Mouse (Mus musculus) megakaryocyte progenitor cell, adult 5-6 weeks (primary cell): ENCODE data around the gene Adgrl4. TPM values are rescaled to one million over a fixed set of nuclear protein-coding genes. Genes with fewer than 3 reads are reported as not detected.

Experiments
- ATAC-seq: replicated peaks from 2 replicates; pipeline ENCODE4 v1.8.0; 2016; ENCODE audit warnings: mild to moderate bottlenecking, moderate TSS enrichment, inconsistent platforms; ENCODE audit not compliant: poor library complexity
- total RNA-seq, 2 experiments: library from RNA; stranded (forward) in 1 of 2; stranded (reverse) in 1 of 2; fragments of 157-497, 149-512 nt in 1 of 2; fragments of 200-1000 nt in 1 of 2; gene quantifications; 2 replicates each; pipeline versions ENCODE4 v1.2.3 to v1.2.4; 2015 to 2017

The Adgrl4 gene
- total RNA-seq, 2 experiments from 2014 or later, result 133 to 236 TPM

DNA sequence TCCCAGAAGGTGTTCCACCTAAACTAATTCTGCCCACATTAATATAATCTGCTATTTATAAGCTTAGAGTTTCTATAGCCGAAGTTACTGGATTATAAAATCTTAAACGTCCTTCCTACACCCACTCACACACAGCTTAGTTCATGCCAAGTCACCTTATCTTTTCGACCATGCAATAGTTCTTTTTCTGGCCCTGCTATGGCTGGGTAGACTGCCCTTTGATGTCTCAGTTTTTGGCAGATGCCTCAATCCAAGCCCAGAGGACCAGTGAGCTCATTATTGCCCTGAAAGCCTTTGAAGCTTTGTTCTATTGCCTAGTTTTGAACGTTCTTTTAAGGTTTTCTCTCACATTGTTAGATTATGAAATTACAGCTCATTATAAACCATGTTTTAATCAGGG is 27.5 kb downstream of the Adgrl4 start:
- ATAC-seq, result peak; percentile 75

DNA sequence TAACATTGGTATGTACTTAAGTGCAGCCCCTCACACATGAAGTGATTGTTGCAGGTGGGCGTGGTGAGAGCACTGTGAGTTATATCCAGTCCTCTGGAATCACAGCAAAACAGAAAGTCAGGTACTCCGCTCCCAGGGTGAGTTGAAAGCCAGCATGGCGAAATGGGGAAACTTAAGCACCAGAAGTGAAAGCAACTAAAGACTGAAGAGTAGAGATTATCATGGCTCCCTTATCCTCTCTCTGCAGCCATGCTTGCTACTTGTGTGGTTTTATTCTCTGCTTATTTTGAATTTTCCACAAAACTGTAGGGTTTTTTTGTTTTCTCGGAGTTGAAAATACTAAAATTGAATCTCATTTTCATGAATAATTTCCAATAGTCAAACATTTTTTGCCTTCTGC is 51.2 kb downstream of the Adgrl4 start:
- ATAC-seq, result peak; percentile 52; the same call in 1 of the 2 replicates

DNA sequence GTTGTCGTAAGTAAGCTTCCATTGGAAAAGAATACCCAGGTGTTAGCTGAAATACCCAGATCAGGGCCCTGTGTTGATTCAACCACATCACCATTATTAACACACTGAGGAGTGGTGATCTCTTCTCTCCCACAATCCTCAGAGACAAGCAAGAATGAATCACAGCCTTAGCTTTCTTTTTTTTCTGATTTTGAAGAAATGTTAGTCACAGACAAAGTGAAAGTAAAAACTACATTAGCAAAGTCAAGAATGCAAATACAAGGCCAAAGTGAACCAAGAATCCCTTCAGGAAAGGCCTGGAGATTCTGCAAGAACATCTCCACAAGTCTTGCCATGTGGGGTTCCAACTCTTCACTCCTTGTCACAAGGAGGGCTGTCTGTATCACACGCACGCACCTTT is 67.9 kb downstream of the Adgrl4 start:
- no peak for ATAC-seq

DNA sequence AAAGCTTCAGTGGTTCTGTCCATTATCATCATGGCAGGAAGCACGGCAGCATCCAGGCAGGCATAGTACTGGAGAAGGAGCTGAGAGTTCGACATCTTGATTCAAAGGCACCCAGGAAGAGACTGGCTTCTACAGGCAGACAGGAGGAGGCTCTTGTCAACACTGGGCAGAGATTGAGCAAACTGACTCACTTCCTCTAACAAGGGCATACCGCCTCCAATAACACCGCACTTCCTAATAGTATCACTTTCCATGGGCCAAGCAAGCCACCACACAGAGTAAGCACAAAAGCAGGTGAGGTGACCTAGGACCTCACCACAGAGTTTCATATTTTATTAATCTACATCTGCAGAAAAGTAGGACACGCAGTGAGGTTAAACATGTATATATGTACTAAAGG is 73.5 kb downstream of the Adgrl4 start:
- peak; percentile 76 for ATAC-seq

DNA sequence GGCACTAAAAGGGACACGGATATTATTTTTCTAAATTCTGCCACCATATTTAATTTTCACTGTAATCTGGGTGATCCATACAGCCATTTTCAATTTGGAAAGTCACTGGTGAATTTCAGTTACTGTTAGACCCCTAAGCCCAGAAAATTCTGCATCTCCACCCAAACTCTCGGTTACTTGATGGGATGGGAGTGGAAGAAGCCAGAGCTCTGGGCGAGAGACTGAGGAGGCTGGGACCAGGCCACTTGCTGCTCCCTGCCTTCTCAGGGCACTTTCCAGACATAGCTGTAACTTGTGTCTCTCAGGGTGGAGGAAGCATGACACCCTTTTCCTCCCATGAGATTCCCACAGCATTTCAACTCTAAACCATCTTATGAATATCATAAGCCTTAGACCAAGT is 109.5 kb downstream of the Adgrl4 start:
- ATAC-seq, result no peak

DNA sequence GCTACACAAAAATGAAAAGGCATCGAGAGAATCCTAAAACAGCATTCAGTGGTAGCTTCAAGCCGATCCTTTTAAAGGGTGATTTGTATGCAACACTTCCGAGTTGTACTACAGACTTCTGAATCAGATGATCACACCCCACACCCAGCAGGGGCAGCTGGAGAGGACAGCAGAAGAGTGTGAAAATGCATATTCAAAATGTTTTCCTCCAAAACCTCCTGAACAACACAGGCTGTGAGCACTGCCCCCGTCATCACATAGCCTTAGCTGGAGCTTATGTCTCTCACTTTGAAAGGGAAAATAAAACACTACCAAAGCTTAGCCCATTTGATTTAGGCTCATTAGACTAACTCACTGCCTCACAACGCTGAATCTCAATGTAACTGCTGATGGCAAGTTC is 113.3 kb downstream of the Adgrl4 start:
- no peak for ATAC-seq

DNA sequence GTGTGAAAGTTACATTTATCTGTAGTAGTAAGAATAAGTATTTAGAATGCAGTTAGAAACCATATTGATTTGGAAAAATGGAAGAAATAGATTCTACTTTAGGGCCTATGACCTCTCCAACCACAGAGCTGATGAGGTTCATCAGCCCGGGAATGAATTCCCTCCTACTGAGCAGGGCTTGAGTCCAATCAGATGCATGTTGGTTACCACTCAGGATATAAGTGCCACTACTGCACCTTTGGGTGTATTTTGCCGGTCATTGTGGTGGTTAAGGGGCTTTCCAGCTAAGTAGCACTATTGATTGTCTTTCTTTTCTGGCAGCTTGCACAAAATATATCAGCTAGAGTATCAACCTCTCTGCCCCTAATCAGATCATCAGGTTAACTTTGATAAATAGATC is 118.9 kb downstream of the Adgrl4 start:
- no peak for ATAC-seq

DNA sequence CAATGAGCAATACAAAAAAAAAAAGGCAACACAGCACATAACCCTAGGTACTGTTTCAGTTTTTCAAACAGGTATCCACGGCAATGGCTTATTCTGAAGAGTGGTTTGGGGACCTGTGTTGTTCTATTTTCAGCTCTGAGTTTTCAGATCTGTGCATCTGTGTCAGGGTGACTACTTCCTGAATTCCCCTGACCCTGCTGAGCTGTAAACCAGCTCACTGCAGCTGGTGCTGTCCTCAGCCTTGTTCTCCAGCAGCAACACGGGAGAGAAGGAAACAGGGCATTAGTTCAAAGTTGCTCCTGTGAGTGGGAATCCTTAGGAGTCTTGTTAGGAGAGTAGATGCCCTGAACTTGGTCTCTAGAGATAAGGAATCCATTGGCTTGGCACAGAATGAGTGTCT is 119.4 kb downstream of the Adgrl4 start:
- ATAC-seq, result peak; percentile 39; the same call in 1 of the 2 replicates

DNA sequence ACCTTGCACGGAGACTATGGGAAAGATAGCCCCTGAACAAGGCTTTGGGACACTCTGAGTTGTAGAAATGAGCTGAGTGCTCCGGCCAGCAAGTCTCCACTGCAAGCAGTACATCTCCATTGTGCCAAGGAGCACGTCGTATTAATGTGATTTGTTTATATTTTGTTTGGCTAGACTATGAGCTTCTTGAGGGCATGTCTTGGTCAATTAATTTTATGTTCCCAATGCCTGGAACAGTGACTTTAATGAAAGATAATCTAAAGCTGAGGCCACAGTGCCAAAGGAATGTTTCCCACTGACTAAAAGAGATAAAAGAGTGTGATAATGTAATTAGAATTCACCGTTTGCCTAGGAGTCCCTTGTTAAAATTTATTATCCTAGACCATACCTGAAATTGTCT is 119.9 kb downstream of the Adgrl4 start:
- ATAC-seq, result no peak

DNA sequence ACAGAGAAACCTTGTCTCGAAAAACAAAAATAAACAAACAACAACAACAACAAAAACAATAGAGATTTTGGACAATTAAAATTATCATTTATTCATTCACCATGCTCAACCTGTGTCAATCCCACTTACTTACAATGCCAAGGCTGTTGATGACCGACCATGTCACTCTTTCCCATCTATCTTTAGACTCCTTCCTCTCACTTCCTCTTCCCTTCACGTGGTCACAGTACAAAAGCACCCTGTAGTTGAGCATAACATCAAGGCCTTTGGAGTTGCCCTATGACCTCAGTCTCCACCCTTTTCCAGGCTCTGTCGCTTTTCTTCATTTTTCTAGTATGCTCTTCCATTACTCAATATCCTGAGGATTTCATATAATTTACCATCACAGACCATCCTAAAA is 120.7 kb downstream of the Adgrl4 start:
- no peak for ATAC-seq

DNA sequence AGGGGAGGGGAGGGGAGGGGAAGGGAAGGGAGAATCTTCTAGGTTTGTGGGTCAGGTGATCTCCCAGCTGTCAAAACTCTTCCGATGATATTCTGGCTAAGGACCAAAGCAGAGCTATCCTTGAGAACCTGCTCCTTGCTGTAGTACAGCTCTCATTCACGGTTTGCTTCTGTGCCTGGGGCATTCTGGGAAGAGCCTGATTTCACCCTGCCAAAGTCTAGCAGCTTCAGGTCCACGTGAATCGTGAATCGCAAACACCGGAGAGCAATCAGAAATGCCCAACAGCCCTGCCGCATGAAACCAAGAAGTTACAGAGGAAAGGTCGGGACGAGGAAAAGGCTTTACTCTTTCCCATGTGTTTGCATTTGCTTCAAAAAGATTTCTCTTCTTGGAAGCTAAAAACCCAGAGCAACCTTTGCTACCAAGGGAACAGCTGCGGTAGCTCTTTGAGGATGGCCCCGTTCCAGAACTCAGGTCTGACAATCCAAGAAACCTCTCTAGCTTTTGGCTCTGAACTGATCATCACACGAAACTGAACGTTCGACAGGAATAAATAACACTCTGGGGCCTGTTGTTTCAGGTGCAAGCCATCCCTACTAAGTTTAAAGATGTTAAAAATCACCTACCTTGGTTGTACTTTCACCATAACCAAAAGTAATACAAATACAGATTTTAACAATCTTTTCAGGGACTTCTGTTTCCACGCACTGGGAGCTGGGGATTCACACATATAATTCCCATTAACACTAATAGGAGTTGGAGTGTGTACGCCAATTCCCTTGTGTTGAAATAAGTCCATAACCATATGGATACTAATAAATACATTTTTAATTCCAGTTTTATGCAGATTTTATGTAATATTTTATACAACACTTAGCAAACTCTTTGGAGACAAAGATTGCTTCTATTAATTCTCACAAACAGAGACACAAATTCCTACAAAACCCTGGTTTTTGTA is 128.3 kb downstream of the Adgrl4 start:
- no peak for ATAC-seq

DNA sequence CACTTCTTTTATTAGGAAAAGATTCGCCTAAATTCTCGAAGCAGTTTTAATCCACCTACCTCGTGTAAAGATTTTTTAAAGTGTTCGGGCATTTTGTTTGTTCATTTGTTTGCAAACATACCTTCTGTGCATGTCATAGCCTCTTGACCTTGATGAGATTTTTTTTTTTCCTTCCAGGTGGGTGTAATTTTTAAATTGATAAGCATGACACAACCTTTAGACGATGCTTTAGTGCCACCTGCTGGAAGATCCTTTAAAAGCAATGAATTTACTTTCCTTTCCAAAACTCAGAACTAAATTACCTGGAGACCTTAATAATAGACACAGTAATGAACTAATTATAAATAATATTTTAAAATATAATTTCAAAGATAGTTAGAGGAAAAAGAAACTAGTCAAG is 128.9 kb downstream of the Adgrl4 start:
- ATAC-seq, result peak; percentile 57; the same call in 1 of the 2 replicates

DNA sequence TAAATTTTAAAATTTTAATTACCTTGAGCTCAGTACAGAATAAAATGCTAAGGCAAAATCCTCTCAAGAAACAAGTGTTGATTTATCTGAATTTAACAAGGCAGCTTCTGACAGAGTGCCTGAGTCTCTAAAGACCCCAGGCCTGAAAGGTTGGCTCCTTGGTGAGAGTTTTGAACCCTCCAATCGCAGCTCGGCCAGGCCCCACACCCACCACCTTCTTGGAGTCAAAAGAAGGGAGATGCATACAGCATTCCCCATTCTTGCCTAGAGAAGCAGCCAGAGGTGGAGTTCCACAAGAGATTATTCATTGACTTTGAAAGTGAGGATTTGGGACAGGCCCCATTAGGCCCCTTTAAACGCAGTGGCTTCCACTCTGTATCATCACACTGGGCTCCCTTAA is 129.9 kb downstream of the Adgrl4 start:
- ATAC-seq, result no peak

DNA sequence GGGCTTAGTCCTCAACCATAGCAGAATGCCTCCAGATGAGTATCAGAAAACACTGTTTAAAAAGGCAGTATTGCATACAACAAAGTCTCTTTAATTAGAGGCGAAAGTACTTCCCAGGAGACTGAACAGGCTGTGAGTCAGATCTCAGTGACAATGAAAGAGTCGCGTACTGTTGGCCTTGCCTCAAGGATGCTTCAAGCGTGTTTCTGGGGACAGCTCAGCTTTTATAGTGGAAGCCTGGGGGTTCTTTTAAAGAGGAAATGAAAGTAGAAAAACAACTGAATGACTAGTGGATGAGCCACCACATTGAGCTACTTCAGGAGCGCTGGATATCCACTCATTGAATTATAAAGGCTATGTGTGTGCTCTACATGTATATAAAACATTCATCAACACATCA is 134.4 kb downstream of the Adgrl4 start:
- peak; percentile 55 for ATAC-seq

DNA sequence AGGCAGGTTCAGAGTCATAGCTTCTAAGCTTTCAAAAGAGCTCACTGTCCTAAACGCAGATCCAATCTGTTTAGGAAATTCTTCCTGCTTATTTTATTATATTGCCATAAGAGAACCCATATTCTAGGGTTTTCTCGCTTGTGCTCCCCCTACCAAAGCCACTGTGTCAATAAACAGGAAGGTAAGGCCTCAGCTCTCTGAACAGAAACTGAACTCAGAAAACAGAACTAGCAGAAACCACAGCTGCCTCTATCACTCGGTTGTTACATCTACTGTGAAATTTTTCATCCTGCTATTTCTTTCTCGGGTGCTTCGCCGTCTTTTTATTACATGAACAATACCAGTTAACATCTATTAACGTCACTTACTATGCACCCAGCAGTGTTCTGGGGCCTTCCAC is 137.6 kb downstream of the Adgrl4 start:
- peak; percentile 85 for ATAC-seq

DNA sequence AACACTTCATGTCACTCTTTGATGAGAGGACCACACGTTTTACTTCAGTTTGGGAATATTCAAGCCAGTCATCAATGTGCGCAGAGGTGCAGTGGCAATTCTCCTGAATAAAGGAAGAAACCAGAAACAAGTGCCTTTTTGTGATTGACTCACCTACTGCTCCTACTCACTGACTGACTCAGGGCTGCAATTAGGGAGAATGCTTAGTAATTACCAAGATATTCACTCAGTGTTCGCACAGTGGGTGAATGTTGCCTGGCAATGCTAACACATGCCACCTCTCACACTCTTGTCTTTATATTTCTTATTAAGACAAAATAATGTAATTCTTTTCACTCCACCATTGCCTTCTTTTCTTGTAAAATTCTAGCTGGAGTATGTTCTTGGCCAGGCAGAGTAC is 138.5 kb downstream of the Adgrl4 start:
- ATAC-seq, result no peak

DNA sequence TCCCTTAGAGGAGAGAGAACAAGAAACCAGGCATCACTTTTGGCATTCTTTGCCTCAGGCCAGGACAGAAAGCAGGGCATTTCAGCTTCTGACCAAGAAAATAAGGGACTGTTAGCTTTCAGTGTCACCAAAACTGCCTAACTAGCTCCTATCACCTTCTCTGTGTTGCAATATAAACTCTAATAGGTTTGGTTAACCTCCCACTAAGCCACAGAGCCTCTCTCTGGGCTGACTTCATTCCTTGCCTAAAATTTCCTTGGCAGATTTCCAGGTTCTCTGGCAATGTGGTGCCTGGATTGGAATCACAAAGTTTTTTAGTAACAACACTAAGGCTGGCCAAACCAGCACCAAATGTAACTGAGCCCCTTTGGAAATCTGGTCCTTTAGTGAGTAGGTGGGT is 154.2 kb downstream of the Adgrl4 start:
- ATAC-seq, result no peak
